Mouse (Mus musculus): ENCODE results near the gene Ppp1r14a. TPM values are rescaled to one million over a fixed set of nuclear protein-coding genes. Genes with fewer than 3 reads are reported as not detected.

Gene Ppp1r14a
- polyA plus RNA-seq, 1 experiment, result 31.2 TPM

DNA sequence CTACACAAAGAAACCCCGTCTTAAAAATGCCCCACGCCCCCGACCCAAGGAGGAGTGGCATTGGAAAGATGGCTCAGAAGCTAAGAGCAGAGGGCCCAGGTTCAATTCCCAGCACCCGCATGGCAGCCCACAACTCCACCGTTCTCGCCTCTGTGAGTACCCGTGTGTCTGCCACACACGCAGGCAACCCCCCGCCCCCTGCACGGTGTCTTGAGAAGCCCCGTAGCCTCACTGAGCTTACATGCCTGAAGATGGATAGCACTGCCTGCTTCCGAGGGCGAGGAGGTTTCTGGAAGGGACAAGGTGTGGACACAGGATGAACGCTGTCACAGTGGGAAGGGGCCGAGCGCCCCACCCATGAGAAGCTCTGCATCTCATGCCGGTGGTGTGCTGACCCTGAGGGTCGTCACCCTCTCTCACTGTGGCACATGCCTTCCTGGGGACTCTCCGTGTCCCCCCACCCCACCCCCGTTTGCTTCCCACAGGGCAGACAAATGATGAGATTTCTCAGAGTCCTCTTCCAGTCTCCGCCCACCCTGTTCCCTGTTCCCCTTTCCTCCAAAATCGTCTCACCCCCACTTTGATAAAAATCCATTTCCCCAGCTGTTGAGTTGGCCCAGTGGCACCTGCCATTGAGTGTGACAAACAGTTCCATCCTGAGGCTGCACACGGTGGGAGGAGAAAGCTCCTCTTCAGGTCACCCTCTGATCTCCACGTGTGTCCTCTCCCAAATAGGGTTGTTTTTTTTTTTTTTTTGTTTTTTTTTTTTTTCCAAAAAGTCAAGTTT is 6.9 kb downstream of the Ppp1r14a start:
- 78% methylated on average over 24 of the region's 24 CpGs for WGBS
- no peak for DNase-seq (ENCODE audit: low read depth, low spot score)

DNA sequence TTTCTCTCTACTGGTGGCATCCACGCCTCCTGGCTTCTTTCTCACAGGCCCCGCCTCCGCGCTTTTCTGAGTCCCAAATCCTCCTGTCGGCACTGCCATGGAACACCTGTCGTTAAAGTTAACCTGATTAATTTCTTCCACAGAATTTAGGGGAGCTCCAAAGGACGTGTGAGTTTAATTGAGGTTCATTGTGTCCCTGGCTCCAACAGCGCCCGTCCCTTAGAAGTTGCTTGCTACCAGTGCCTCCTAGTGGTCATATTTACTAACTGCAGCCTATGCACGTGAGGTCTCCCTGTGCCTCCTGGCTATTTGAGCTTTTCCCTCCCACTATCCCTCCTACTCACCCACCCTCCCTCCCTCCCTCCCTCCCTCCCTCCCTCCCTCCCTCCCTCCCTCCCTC is 7.9 kb downstream of the Ppp1r14a start:
- DNase-seq (ENCODE audit: low read depth, low spot score), result no peak
- 9% methylated on average over 10 of the region's 10 CpGs for WGBS

- WGBS, result 1% methylated on average over 7 of the region's 7 CpGs
- DNase-seq (ENCODE audit: low read depth, low spot score), result no peak
These were observed 12.0 kb downstream of the Ppp1r14a start for GRCm38 (mm10) chr7:29301127-29301566.

- no peak for DNase-seq (ENCODE audit: low read depth, low spot score)
- 60% methylated on average over 7 of the region's 7 CpGs for WGBS
These were observed 13.5 kb downstream of the Ppp1r14a start for GRCm38 (mm10) chr7:29302641-29303040.

DNA sequence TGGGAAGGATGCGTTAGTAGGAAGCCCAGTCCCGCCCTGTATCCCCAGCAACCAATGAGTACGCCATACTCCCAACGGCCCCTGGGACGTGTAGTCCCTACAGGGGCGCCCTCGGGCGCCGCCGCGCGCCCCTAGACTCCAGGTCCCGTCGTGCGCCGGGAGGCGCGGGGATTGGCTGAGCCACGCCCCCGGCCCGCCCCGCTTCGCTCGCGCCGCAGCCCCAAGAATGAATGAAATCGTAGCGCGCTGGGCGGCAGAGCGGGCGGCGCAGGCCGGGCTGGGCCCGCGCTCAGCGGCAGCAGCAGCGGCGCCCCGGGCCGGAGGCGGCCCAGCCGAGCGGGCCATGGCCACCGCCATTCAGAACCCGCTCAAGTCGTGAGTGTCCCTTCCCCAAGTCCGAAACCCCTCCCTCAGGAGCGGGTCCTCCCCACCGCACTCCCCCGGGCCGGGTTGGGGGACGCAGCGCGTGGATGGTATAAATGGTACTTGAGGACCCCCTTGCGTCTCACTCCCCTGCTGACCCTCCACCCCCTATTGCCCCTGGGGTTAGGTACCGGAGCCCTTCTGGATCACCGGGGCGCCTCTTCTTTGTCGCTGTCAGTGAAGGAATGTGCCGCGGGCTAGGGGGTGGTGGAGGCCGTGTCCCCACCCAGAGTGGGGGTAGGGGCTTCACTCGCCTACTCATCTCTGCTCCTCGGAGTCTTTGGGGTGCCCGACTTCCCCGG is 14.8 kb downstream of the Ppp1r14a start, which contains the start of gene Dpf1:
Gene Dpf1, plus strand, starts transcription at position 214 of the 725 bp plus-strand sequence.
- 1% methylated on average over 67 of the region's 67 CpGs for WGBS
- no peak for DNase-seq (ENCODE audit: low read depth, low spot score)

DNA sequence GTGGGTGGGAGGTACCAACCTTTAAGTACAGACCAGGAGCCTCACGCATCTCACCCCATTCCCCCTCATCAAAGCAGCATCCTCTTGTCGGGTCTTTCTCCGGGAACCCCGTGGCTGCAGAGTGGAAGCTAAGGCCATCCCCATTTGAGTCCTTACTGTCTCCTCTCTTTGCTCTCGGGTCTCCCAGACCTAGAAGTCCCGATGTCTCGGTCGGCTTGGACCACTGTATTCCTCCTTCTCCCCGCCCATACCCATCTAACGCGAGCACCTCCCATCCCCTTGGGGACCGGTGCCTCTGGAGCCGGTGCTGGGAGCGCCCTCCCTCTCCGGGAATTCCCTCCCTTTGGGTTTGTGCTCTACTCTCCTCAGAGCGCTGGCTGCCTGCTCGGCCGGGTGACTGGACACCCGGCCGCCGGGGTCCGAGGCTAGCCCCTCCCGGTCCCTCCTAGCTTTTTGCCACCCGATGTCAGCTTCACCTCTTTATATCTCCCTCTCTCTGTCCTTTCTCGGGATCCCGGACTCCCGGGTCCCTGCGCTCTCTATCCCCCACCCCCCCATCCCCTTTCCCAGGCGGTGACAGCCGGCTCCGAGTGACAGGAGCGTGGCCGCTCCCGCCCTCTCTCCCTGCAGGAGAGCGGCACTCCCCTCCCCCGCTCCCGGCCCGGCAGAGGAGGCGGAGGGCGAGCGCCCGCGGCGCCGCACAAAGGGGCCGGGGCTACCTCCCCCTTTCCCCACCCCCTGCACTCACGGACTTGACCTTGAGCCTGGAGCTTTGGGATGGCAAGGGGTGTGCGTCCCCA is 15.6 kb downstream of the Ppp1r14a start:
- 3% methylated on average over 48 of the region's 48 CpGs for WGBS
- no peak for DNase-seq (ENCODE audit: low read depth, low spot score)

DNA sequence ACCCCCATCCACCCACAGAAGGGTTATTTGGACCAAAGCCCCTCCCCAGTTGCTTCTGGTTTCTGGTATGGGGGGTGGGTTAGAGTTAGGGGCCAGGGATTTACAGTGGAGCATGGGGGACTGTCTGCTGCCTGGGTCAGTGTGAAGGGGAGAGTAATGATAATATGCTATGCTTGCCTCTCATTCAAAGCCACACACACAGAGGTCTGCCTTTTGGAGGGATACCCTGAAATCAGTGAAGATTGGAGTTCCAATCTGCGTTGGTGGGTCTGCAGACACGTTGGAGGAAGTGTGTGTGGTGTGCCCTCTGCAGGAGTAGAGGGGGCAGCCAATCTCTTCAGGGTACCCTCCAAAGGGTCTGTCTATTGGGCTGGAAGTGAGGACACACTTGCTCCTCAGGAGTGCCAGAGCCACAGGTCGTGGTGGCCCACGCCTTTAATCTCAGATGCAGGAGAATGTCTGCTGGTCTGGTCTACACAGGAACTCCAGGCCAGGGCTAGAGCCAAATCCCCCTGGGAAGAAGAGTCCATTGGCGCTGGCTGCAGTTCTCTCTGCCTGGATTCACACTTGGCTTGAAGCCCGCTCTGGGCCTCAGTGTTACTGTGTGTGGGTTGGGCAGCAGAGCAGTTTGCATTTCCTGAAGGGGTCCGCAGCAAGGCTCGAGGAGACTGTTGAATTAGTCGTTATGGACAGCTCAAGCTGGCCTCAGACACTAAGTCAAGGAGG is 16.3 kb downstream of the Ppp1r14a start:
- WGBS, result 59% methylated on average over 9 of the region's 9 CpGs
- DNase-seq (ENCODE audit: low read depth, low spot score), result no peak

GRCm38 (mm10) chr7:29306108-29306507 is 17.0 kb downstream of the Ppp1r14a start:
- WGBS, result 81% methylated on average over 7 of the region's 7 CpGs
- DNase-seq (ENCODE audit: low read depth, low spot score), result no peak

GRCm38 (mm10) chr7:29306619-29307018 is 17.5 kb downstream of the Ppp1r14a start:
- WGBS, result 40% methylated on average over 7 of the region's 7 CpGs
- no peak for DNase-seq (ENCODE audit: low read depth, low spot score)

DNA sequence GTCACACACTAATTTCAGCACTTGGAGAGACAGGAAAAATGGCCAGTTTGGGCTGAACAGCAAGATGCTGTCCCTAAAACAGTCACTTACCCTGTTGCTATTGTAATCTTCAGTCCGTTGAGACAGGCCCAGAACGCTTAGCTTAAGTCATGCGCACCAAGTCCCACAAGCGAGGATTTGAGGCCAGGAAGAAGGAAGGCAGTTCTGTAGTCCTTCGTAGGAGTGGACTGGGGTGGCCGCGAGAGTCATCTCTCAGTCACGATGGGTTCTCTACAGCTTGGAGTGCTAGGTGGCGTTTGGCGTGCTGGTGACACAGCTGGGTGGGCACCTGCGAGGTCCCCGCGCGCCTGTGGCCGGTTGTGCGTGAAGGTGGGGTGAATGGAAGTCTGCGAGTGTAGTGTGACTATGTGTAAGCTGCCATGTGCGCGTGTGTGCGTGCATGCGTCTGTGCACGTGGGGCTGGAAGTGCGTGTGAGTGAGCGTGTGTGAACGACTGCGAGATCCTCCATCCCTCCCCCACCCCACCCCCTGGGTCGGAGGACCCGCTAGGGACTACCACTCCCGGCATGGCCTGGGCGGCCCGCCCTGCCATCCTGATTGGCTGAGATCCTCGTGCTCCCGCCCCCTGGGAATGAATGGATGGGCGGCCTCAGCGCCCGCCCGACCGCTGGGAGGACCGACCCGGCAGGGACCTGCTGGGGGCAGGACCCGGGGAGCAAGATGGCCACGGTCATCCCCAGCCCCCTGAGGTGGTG is 18.4 kb downstream of the Ppp1r14a start:
- DNase-seq (ENCODE audit: low read depth, low spot score), result no peak
- WGBS, result 2% methylated on average over 42 of the region's 42 CpGs

DNA sequence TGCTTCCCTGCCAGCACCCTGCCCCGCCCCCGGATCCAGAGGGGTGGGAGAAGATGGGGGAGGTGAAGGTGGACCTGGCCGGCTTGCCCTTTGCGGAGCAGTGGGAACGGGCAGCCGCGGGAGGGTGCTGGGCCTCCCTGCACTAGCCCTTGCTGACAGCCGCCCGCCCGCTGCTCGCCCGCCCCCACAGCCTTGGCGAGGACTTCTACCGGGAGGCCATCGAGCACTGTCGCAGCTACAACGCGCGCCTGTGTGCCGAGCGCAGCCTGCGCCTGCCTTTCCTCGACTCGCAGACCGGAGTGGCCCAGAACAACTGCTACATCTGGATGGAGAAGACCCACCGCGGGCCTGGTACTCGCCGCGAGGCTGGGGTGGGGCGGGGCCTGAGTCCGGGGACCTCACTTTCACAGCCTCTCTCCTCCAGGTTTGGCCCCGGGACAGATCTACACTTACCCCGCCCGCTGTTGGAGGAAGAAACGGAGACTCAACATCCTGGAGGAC is 20.2 kb downstream of the Ppp1r14a start:
- DNase-seq (ENCODE audit: low read depth, low spot score), result no peak
- under 1% methylated on average over 36 of the region's 36 CpGs for WGBS

DNA sequence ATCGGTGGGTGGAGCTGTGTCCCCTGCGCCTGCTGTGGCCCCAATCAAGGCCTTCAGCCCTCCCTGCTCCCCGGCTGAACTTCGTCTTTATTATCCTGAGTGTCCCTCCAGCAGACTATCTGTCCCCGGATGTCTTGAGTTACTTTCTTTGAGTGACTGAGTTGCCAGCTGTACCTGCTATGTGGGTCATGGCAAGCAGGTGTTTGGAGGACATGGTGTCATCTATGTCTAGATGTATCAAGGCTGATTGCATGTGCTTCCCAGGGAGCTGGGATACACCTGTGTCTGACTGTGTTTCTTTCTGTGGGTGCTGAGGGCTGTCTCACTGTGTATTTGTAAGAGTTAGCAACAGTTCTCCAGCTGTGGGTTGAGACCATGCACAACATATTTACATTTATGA is 20.6 kb downstream of the Ppp1r14a start:
- WGBS, result 3% methylated on average over 5 of the region's 5 CpGs
- no peak for DNase-seq (ENCODE audit: low read depth, low spot score)

GRCm38 (mm10) chr7:29313051-29313450 is 23.9 kb downstream of the Ppp1r14a start:
- WGBS, result 18% methylated on average over 9 of the region's 9 CpGs
- DNase-seq (ENCODE audit: low read depth, low spot score), result no peak

- 46% methylated on average over 9 of the region's 9 CpGs for WGBS
- no peak for DNase-seq (ENCODE audit: low read depth, low spot score)
These were observed 24.6 kb downstream of the Ppp1r14a start for GRCm38 (mm10) chr7:29313572-29314261.

DNA sequence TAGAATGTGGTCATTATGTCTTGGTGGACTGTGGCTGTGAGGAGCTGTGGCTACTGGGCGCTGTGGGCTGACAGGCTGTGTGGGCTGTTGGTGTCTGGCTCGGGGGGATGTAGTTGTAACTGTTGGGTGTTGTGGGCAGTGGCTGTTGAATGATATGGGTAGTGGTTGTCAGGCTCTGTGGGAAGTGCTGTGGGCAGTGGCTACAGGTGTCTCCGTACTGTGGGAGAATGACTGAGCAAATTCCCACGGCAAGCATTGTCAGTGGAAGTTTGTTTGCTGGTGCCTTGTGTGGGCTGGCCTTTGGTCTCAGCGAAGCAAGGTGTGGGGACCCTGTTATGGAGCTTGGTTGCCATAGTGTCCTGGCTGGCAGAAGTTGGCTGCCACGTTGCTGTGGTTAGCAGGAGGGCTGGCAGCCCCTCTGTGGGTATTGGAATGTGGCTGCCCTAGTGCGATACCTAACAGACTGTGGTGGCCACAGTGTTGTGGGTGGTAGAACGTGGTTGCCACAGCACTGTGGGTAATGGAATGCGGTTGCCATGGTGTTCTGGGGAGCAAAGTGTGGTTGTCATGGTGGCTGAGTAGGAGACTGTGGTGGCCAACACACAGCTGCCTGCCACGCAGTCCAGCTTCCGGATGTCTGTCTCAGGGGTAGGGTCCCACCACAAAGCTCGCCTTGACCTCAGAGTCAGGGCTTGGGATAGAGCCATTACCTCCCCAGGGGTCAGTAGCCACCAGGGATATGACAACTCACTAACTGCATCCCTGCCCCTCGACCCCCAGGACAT is 25.9 kb downstream of the Ppp1r14a start:
- 67% methylated on average over 13 of the region's 13 CpGs for WGBS
- DNase-seq (ENCODE audit: low read depth, low spot score), result no peak

DNA sequence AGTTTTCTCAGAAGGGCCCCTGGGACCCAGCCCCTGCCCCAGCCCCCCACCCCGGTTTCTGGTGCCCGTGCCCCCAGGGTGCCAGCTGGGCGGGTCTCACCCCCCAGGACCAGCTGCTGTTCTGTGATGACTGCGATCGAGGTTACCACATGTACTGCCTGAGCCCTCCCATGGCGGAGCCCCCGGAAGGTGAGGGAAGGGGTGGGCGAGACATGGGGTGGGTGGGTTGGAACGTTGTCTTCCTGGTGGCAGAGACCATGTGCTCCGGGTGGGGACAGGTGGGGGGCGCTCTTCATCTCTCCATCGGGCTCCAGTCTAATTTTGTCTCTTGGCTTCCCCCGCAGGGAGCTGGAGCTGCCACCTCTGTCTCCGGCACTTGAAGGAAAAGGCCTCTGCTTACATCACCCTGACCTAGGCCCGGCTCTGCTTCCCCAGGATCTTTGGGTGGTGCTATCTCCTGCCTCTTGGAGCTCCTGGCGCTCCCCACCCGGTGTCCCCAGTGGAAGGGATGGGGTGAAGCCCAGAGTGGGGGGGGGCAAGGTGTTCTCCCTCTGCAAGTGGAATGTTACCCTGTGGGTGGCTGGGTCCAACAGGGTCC is 27.1 kb downstream of the Ppp1r14a start:
- WGBS, result 71% methylated on average over 17 of the region's 17 CpGs

GRCm38 (mm10) chr7:29316976-29317375 is 27.9 kb downstream of the Ppp1r14a start:
- no peak for DNase-seq (ENCODE audit: low read depth, low spot score)
- WGBS, result 8% methylated on average over 10 of the region's 10 CpGs

More for the DNA sequence above, 27.1 kb downstream of the Ppp1r14a start:
- DNase-seq (ENCODE audit: low read depth, low spot score), result no peak

Data from large intestine, adult 2 months (tissue).